In genomic region chr5:134175696-134176095, GRCm38 (mm10) we compare ENCODE assay signal across 8 mouse cellular contexts. TPM values are rescaled to one million over a fixed set of nuclear protein-coding genes. Genes with fewer than 3 reads are reported as not detected.
DNase-seq lines count a peak whose midpoint lies in the region; ATAC-seq lines count a peak whose summit lies in the region.

No protein-coding gene starts in this region.

- no peaks in the 10 kb centered on the region for H3K27me3 ChIP-seq in erythroblast, embryonic 14.5 days (ENCODE audit: control insufficient read depth)
- no peaks in the 10 kb centered on the region for H3K27me3 ChIP-seq in intestine, embryonic 16.5 days (replicated peaks; ENCODE audit: control insufficient read depth, insufficient read depth, low read length)
- H3K27me3 ChIP-seq in neural tube, embryonic 13.5 days: no peaks in the 10 kb centered on the region

- peak overlapping the region; percentile 83 for H3K9ac ChIP-seq in intestine, embryonic 16.5 days (ENCODE audit: low read depth, low read length)
- peak overlapping the region; percentile 71 for H3K9ac ChIP-seq in neural tube, embryonic 13.5 days

- H3K4me3 ChIP-seq in erythroblast, embryonic 14.5 days (replicated peaks): peak overlapping the region; percentile 81
- peak overlapping the region; percentile 89 for H3K4me3 ChIP-seq in intestine, embryonic 16.5 days (ENCODE audit: low read length)
- peak overlapping the region; percentile 95 for H3K4me3 ChIP-seq in neural tube, embryonic 13.5 days

- H3K4me2 ChIP-seq in intestine, embryonic 16.5 days (ENCODE audit: low read depth, low read length): peak overlapping the region; percentile 78
- peak overlapping the region; percentile 84 for H3K4me2 ChIP-seq in neural tube, embryonic 13.5 days

- H3K27ac ChIP-seq in intestine, embryonic 16.5 days (ENCODE audit: low read length): peak overlapping the region; percentile 81
- H3K27ac ChIP-seq in neural tube, embryonic 13.5 days (replicated peaks): peak overlapping the region; percentile 76

- H3K4me1 ChIP-seq in erythroblast, embryonic 14.5 days (ENCODE audit: control insufficient read depth): peaks cover 45% of the 10 kb centered on the region
- peaks cover 6% of the 10 kb centered on the region for H3K4me1 ChIP-seq in intestine, embryonic 16.5 days (ENCODE audit: control insufficient read depth, insufficient read depth, low read length)
- H3K4me1 ChIP-seq in neural tube, embryonic 13.5 days (replicated peaks): peaks cover 15% of the 10 kb centered on the region

- ATAC-seq in erythroblast, adult 5-6 weeks (replicated peaks; ENCODE audit: low FRiP score, poor library complexity, severe bottlenecking): no peak
- peak; percentile 30 for ATAC-seq in intestine, embryonic 16.5 days
- ATAC-seq in neural tube, embryonic 13.5 days (ENCODE audit: low read depth): no peak
- ATAC-seq in frontal cortex, adult (ENCODE audit: low TSS enrichment): no peak

- peaks cover 23% of the 10 kb centered on the region for H3K36me3 ChIP-seq in erythroblast, embryonic 14.5 days (ENCODE audit: control insufficient read depth)
- H3K36me3 ChIP-seq in intestine, embryonic 16.5 days (ENCODE audit: control insufficient read depth, insufficient read depth, low read length): 0 out of 2 replicates have a peak, but pooled peaks cover 4% of the 10 kb centered on the region
- peaks cover 14% of the 10 kb centered on the region; the same call in 1 of the 2 replicates for H3K36me3 ChIP-seq in neural tube, embryonic 13.5 days

- DNase-seq in 3T3-L1 (ENCODE audit: low read depth, low spot score): peak; percentile 68
- peak; percentile 65 for DNase-seq in embryo, embryonic 10 days (ENCODE audit: low spot score)
- no peak for DNase-seq in ovary, adult 18-20 months (ENCODE audit: low spot score)

- no peaks in the 10 kb centered on the region for H3K9me3 ChIP-seq in erythroblast, embryonic 14.5 days (ENCODE audit: control insufficient read depth, low read length)
- H3K9me3 ChIP-seq in intestine, embryonic 16.5 days (ENCODE audit: control insufficient read depth, low read length): no peaks in the 10 kb centered on the region
- no peaks in the 10 kb centered on the region for H3K9me3 ChIP-seq in neural tube, embryonic 13.5 days

- 8% methylated on average over 10 of the region's 10 CpGs for WGBS in intestine, embryonic 16.5 days
- WGBS in neural tube, embryonic 13.5 days: 9% methylated on average over 10 of the region's 10 CpGs

RNA-seq across cellular contexts. Expression of gene Rcc1l, which starts 0.9 kb away (rescaled TPM):
- polyA plus RNA-seq in erythroblast, embryonic 14.5 days (2012): 0.21 and 0.41 TPM in 2 replicates
- total RNA-seq in erythroblast, adult 5-6 weeks (2015; ENCODE audit: low replicate concordance): 0.96 TPM in 1 of 2 replicates, not detected in the other
- total RNA-seq in erythroblast, adult 5-6 weeks (2017; ENCODE audit: low replicate concordance): 0.84 and 1.3 TPM in 2 replicates
- 26.6 and 28.5 TPM in 2 replicates for polyA plus RNA-seq in intestine, embryonic 16.5 days (2015; fragmentation: Nextera tagmentation; extraction: Ambion mirVana)
- 14.9 and 16.6 TPM in 2 replicates for polyA plus RNA-seq in neural tube, embryonic 13.5 days (2015; fragmentation: Nextera tagmentation; extraction: Ambion mirVana)

RNA-seq across cellular contexts. Expression of gene Gtf2ird2, which starts 8.1 kb away (rescaled TPM):
- 0.37 and 0.41 TPM in 2 replicates for polyA plus RNA-seq in erythroblast, embryonic 14.5 days (2012)
- total RNA-seq in erythroblast, adult 5-6 weeks (2015; ENCODE audit: low replicate concordance): 2.5 TPM in 1 of 2 replicates, not detected in the other
- total RNA-seq in erythroblast, adult 5-6 weeks (2017; ENCODE audit: low replicate concordance): 1.2 and 1.7 TPM in 2 replicates
- 7.0 TPM in 2 replicates for polyA plus RNA-seq in intestine, embryonic 16.5 days (2015; fragmentation: Nextera tagmentation; extraction: Ambion mirVana)
- polyA plus RNA-seq in neural tube, embryonic 13.5 days (2015; fragmentation: Nextera tagmentation; extraction: Ambion mirVana): 13.9 and 14.4 TPM in 2 replicates

RNA-seq across cellular contexts. Expression of gene Ncf1, which starts 53.7 kb away (rescaled TPM):
- polyA plus RNA-seq in erythroblast, embryonic 14.5 days (2012): 0.16 and 0.26 TPM in 2 replicates
- total RNA-seq in erythroblast, adult 5-6 weeks (2015; ENCODE audit: low replicate concordance): 101 and 103 TPM in 2 replicates
- 91.7 and 92.6 TPM in 2 replicates for total RNA-seq in erythroblast, adult 5-6 weeks (2017; ENCODE audit: low replicate concordance)
- 5.7 and 6.6 TPM in 2 replicates for polyA plus RNA-seq in intestine, embryonic 16.5 days (2015; fragmentation: Nextera tagmentation; extraction: Ambion mirVana)
- polyA plus RNA-seq in neural tube, embryonic 13.5 days (2015; fragmentation: Nextera tagmentation; extraction: Ambion mirVana): 3.1 and 3.5 TPM in 2 replicates

Comparison
In these comparisons a context has a peak if more than half of its experiments do, and no peak if none do; other contexts are left out.
1. RNA of gene Rcc1l, which starts 0.9 kb away (polyA plus RNA-seq): 26.6 to 28.5 TPM in intestine, embryonic 16.5 days and 14.9 to 16.6 TPM in neural tube, embryonic 13.5 days; 0.21 to 0.41 TPM in erythroblast, embryonic 14.5 days; every median in the first group is over 10 times any median in the second.
2. Peak in every context shown above with its lines, with median percentiles within 50 percentile points of each other: H3K4me3 ChIP-seq.